Mouse (Mus musculus) megakaryocyte, embryonic 14.5 days (primary cell): Measurements from ENCODE around the gene Slc9a5. TPM values are rescaled to one million over a fixed set of nuclear protein-coding genes. Genes with fewer than 3 reads are reported as not detected.

Source experiments
- H3K27me3 ChIP-seq: replicated peaks from 2 replicates; pipeline ENCODE3; 2012; ENCODE audit warnings: inconsistent platforms
- H3K36me3 ChIP-seq: replicated peaks from 2 replicates; pipeline ENCODE3; 2012; ENCODE audit warnings: low read length, inconsistent platforms, mixed read lengths
- H3K4me1 ChIP-seq: 2 replicates; pipeline ENCODE4 v1.6.1; 2012; ENCODE audit warnings: inconsistent platforms
- H3K4me3 ChIP-seq: replicated peaks from 2 replicates; pipeline ENCODE3; 2012; ENCODE audit warnings: moderate library complexity, mild to moderate bottlenecking, inconsistent platforms
- H3K9me3 ChIP-seq: 2 replicates; pipeline ENCODE4 v1.6.1; 2012; ENCODE audit warnings: inconsistent platforms
- FLI1 ChIP-seq: IDR thresholded peaks from 2 replicates; pipeline ENCODE4 v1.6.1; 2012; ENCODE audit warnings: low read length, inconsistent platforms, mixed read lengths
- GATA1 ChIP-seq: IDR thresholded peaks from 3 replicates; pipeline ENCODE4 v1.6.1; 2012; ENCODE audit warnings: mixed read lengths, low read length, inconsistent platforms, borderline replicate concordance
- polyA plus RNA-seq: library from polyadenylated mRNA; stranded (reverse); fragments of >175 nt; gene quantifications from 2 replicates; pipeline ENCODE4 v1.2.3, GENCODE M21; 2012; ENCODE audit warnings: low replicate concordance; ENCODE audit not compliant: insufficient read depth

Slc9a5 gene
- polyA plus RNA-seq = 4.1 and 16.4 TPM in 2 replicates

- no peak for TF ChIP-seq GATA1
- no peak for TF ChIP-seq FLI1
- peaks cover 15% of the 10 kb centered on the region for H3K36me3 ChIP-seq
- peaks cover 64% of the 10 kb centered on the region for H3K4me1 ChIP-seq
- peaks cover 35% of the 10 kb centered on the region for H3K27me3 ChIP-seq
- H3K9me3 ChIP-seq = no peaks in the 10 kb centered on the region
- H3K4me3 ChIP-seq = peak within 1 kb of the TSS; percentile 98
Measured at GRCm38 (mm10) chr8:105348450-105349095, at the start of gene Slc9a5. Gene Slc9a5, plus strand, starts transcription at chr8:105348843.

- Histone ChIP-seq H3K27me3 (no peaks in the 10 kb centered on the region), H3K4me1 (peaks cover 96% of the 10 kb centered on the region), H3K36me3 (peaks cover 65% of the 10 kb centered on the region), H3K4me3 (no peak overlapping the region), H3K9me3 (no peaks in the 10 kb centered on the region)
- TF ChIP-seq FLI1 (no peak), GATA1 (no peak)
Measured at GRCm38 (mm10) chr8:105299962-105300361, 48.7 kb upstream of the Slc9a5 start.

GRCm38 (mm10) chr8:105303396-105303795 lies 45.2 kb upstream of the Slc9a5 start:
- TF ChIP-seq GATA1 (no peak), FLI1 (no peak)
- Histone ChIP-seq H3K4me3 (peak overlapping the region; percentile 66), H3K27me3 (no peaks in the 10 kb centered on the region), H3K36me3 (peaks cover 90% of the 10 kb centered on the region), H3K4me1 (peaks cover 99% of the 10 kb centered on the region), H3K9me3 (no peaks in the 10 kb centered on the region)

GRCm38 (mm10) chr8:105303874-105304273 lies 44.8 kb upstream of the Slc9a5 start:
- H3K4me1 ChIP-seq = peaks cover 99% of the 10 kb centered on the region

GRCm38 (mm10) chr8:105304325-105305210 lies 44.1 kb upstream of the Slc9a5 start:
- no peaks in the 10 kb centered on the region for H3K27me3 ChIP-seq
- H3K4me1 ChIP-seq = peaks cover 100% of the 10 kb centered on the region
- peaks cover 92% of the 10 kb centered on the region for H3K36me3 ChIP-seq
- no peaks in the 10 kb centered on the region for H3K9me3 ChIP-seq
- H3K4me3 ChIP-seq = peak overlapping the region; percentile 79
- TF ChIP-seq FLI1 = no peak
- TF ChIP-seq GATA1 = no peak

More at GRCm38 (mm10) chr8:105303874-105304273, 44.8 kb upstream of the Slc9a5 start:
- Histone ChIP-seq H3K4me3 (peak overlapping the region; percentile 46), H3K9me3 (no peaks in the 10 kb centered on the region), H3K27me3 (no peaks in the 10 kb centered on the region), H3K36me3 (peaks cover 90% of the 10 kb centered on the region)
- no peak for TF ChIP-seq FLI1
- TF ChIP-seq GATA1 = no peak

GRCm38 (mm10) chr8:105305211-105306145 lies 43.2 kb upstream of the Slc9a5 start, which contains the start of gene Elmo3:
Gene Elmo3, plus strand, starts transcription at chr8:105305601.
- Histone ChIP-seq H3K4me3 (peak within 1 kb of the TSS; percentile 79), H3K27me3 (no peaks in the 10 kb centered on the region), H3K9me3 (no peaks in the 10 kb centered on the region), H3K36me3 (peaks cover 92% of the 10 kb centered on the region), H3K4me1 (peaks cover 100% of the 10 kb centered on the region)
- no peak for TF ChIP-seq FLI1
- TF ChIP-seq GATA1 = no peak

- H3K36me3 ChIP-seq = peaks cover 91% of the 10 kb centered on the region
Measured at GRCm38 (mm10) chr8:105306146-105306691, 42.4 kb upstream of the Slc9a5 start.

GRCm38 (mm10) chr8:105307670-105308069 lies 41.0 kb upstream of the Slc9a5 start:
- peaks cover 92% of the 10 kb centered on the region for H3K36me3 ChIP-seq
- TF ChIP-seq FLI1 = no peak
- no peak for TF ChIP-seq GATA1
- H3K4me1 ChIP-seq = peaks cover 95% of the 10 kb centered on the region
- H3K9me3 ChIP-seq = no peaks in the 10 kb centered on the region
- H3K27me3 ChIP-seq = no peaks in the 10 kb centered on the region
- no peak overlapping the region for H3K4me3 ChIP-seq

More at GRCm38 (mm10) chr8:105306146-105306691, 42.4 kb upstream of the Slc9a5 start:
- TF ChIP-seq GATA1 (no peak), FLI1 (no peak)
- Histone ChIP-seq H3K9me3 (no peaks in the 10 kb centered on the region), H3K4me1 (peaks cover 97% of the 10 kb centered on the region), H3K27me3 (no peaks in the 10 kb centered on the region), H3K4me3 (peak overlapping the region; percentile 10)

- H3K9me3 ChIP-seq = no peaks in the 10 kb centered on the region
- peaks cover 93% of the 10 kb centered on the region for H3K36me3 ChIP-seq
- peaks cover 95% of the 10 kb centered on the region for H3K4me1 ChIP-seq
- H3K27me3 ChIP-seq = no peaks in the 10 kb centered on the region
- TF ChIP-seq GATA1 (no peak), FLI1 (no peak)
- no peak overlapping the region for H3K4me3 ChIP-seq
Measured at GRCm38 (mm10) chr8:105308428-105308827, 40.2 kb upstream of the Slc9a5 start.
